Mouse (Mus musculus) regulatory T cell (primary cell): ENCODE results near the gene Coro1b.

Experiments used
- in situ Hi-C: fragments of 300-600 bp; cut with MboI, MseI; formaldehyde crosslinking; loops from one replicate; pipeline ENCODE4 v1.15.1; 2025; ENCODE audit warnings: high pct_unique_total_duplicates

Gene Coro1b

DNA sequence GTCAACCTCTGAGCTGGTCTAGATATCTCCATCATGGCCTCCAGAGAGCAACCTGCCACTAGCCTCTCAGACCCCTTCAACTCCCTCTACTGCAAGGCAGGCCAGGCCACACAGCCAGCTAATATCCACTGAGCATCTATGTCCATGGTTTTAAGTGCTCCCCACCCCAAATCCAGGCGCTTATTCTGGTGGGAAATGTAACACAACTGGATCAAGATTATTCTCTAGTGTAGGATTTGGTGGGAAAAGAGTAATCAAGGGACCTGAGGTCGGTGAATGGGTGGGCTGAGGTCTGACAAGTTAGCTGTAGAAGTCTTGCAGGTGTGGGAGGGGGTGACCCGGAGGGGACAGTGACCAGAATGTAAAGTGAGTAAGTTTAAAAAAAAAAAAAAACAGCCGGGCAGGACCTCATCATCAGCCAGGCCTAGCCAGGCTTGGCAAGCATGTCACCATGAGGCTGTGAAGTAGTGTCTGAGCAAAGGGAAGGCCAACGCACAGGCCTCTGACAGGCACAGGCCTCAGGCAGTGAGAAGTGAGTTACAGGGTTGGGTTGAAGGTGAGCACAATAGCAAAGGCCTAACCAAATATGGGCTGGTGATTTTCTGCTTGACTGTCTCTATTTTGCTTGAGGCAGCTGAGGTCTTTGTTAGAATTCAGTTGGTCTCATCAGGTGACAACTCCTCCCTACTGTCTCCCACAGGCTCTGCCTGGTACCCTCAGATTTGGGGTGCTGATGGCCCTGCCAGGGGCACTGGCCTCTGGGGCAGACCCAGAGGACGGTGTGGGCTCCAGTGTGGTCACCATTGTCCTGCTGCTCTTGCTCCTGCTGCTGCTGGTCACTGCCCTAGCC lies 7.0 kb downstream of the Coro1b start:
- in situ Hi-C loops, result no loop called here

DNA sequence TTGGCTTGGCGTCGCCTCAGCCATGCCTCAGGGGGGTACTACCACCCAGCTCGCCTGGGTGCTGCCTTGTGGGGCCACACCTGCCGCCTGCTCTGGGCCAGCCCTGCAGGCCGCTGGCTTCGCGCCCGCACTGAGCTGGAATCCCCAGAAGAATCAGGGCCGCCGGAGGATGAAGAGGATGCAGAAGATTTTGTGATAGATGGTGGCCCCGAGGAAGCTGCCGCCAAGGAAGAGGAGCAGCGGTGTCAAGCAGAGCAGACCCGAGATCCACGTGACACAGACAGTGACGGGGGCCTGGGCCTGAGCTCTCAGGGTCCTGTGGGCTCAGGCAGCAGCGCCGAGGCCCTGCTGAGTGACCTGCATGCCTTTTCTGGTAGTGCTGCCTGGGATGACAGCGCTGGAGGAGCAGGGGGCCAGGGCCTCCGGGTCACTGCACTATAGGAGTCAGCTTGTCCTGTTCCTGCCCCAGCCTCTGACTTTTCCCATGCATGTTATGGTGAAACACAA lies 7.7 kb downstream of the Coro1b start:
- in situ Hi-C loops, result no loop called here

DNA sequence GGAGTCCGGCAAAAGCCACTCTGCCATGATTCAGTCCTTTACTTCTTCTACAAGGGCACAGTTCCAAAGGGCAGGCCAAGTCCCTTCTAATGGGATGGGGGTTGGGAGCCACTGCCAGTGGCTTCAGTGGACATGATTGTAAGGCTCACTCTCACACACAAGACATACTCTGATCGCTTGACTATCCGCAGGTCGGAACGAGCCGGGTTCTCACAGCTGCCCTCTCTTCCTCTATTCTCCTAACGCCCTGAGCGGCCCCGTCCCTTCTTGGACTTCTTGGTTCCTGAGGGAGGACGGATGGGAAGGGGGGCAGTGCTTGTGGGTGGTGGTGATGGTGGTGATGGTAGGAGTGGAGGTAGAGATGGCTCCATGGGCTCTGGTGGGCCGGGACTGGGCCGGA lies 8.4 kb downstream of the Coro1b start:
- in situ Hi-C loops, result no loop called here

DNA sequence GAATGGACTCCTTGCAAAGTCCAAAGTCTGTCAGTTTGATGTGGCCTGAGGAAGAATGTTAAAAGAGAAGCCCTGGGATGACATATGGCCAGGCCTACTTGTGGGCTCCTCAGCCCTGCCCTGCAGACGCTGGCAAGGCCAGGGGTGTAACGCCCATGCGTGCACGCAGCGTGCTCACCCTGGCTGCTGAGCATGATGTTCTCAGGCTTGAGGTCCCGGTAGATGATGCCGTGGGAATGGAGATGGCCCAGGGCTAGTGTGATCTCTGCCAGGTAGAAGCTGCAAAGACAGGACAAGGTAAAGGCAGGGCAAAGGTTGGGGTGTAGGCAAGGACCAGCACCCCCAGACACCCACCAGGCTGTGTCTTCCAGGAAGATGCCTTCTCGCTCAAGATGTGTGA lies 10.6 kb downstream of the Coro1b start:
- in situ Hi-C loops, result no loop called here

DNA sequence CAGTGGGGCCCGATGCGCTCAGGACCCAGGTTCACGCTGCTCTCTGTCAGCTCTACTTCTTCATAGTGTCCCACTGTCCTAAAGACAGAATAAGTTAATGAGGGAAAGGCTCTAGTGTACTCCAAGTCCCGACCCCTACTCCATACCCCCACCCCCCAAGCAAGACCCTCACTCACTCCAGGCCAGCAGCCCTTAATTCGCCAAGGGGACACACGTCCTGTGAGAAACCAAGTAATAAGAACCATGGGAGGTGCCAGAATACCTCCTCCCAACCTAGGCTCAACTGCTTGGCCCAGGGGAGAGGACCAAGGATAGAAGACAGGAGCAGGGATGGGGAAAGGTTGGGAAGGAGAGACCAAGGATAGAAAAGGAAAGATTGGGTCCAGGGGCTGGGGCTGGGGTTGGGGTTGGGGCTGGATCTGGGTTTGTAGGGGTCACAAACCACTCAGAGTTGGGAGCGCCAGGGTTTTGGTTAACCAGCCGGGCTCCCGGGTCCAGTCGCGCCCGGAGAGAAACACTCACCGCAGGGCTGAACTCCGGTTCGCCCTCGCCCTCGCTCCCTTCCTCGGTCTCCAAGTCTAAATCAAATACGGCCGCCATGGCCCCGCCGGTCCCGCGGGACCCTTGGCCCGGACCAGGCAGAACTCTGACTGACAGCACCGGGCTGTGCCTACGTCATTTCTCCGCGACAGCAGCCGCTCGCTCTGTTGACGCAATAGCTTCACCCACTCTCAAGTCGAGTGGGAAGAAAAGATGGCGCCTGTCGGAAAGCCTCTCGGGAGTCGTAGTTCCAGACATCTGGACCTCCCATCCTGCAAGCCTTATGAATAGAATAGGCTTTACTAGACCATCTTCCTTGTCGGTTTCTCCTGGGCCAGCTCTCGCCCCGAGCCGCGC lies 14.5 kb downstream of the Coro1b start, which contains the start of gene Rps6kb2:
Gene Rps6kb2 (minus strand): TSS at position 709 of the 897 bp plus-strand sequence.
- in situ Hi-C loops, result no loop called here

- in situ Hi-C loops, result no loop called here
Measured at GRCm38 (mm10) chr19:4163543-4163887, 15.1 kb downstream of the Coro1b start.

DNA sequence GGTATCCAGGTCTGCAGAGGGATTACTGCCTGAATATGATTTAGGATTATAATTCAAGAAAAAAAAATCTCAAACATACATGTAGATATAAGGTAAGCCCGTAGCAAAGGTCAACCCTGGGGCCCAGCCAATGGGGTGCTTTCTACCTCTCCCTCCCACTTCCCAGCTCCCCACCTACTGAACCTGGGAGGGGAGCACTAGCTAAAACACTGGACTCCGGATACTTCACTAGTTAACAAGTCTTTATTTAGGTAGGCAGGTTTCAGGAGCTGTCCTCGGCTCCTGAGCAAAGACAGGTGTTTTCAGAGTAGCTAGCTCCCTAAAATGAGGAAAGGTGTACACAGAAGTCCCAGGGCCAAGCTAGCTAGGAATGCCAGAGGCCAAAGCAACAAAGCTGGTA lies 15.7 kb downstream of the Coro1b start:
- in situ Hi-C loops, result no loop called here

DNA sequence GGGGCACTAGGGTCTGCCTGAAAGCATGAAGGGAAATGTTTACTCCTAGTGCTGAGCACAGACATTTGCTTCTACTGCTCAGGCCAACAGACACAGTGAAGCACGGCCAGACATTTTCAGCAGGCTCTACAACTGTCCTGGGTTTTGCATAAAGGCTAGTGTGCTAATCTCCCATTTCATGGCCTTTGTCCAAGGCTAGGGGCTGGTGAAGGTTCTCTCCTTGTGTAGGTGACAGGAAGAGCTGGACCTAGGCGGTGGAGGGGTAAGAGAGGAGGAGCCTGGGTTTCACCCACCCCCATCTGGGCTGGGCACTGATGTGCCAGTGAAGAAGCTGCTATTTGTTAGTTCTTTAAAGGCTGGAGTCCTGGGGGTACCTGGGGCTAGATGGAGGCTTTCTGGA lies 16.3 kb downstream of the Coro1b start:
- in situ Hi-C loops, result no loop called here

GRCm38 (mm10) chr19:4166678-4167476 lies 18.5 kb downstream of the Coro1b start:
- in situ Hi-C loops, result no loop called here

GRCm38 (mm10) chr19:4169378-4169784 lies 21.0 kb downstream of the Coro1b start:
- in situ Hi-C loops, result no loop called here

DNA sequence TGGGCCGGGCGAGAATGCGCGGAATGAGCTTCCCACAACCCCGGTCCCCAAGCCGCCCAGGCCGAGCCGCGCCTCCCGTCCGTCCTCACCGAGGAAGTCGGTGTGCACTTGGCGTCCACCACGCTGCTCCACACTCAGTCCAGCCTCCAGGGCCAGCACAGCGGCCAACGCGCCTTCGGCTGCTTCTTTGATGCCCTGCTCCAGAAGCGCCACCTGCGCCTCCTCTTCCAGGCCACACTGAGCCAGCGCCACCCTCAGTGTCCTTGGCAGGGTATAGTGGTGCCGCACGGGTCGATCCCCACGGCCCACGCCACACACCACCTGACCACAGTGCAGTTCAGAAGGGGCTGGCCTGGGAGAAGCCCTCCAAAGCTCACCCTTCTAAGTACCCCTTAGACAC lies 21.4 kb downstream of the Coro1b start:
- in situ Hi-C loops, result loop anchor here (10.0 kb wide), 1 partner anchor 55 kb away; no protein-coding TSS in a partner anchor

- in situ Hi-C loops, result loop anchor here (10.0 kb wide), 1 partner anchor 56 kb away; no protein-coding TSS in a partner anchor
Measured at GRCm38 (mm10) chr19:4170723-4171392, 22.4 kb downstream of the Coro1b start.

DNA sequence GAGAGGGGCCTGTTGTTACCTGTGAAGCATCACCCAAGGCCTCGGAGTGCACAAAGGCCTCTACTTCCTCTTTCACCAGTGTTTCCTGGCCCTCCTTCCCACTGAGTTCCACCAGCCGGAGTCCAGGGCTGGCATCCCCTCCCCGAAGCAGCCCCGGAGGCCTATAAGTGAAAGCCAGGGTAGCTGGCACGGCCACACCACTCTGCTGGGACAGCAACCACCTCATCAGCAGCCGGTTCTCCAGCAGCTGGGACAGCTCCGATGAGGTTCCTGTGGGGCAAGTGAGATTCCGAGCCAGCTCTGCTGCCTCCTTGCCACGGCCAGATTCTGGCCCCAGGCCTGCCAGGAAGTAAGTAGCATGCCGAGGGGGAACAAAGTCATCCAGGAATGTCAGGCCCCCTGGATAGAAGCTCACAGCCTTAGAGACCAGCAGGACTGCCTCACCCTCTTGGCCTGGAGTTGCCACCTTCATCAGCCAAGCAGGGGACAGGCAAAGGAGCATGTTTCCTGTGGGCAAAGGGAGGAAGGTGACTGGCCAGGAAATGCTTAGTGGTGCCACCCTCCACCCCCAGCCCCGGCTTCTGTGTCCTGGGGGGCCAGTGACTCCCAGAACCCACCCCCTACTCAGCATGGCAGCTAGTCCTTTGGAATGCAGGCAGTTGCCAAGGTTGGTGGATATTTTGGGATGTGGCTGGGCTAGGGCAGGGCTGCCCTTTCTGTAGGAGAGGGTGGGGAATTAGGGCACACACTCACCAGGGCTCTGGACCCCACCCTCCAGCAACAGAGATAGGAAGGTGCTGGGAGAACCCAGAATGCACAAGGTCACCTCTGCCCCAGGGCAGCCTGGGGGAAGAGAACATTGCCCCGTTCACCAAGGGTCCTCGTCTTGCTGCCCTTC lies 23.2 kb downstream of the Coro1b start:
- in situ Hi-C loops, result loop anchor here (10.0 kb wide), 1 partner anchor 57 kb away; no protein-coding TSS in a partner anchor

GRCm38 (mm10) chr19:4172925-4173324 lies 24.5 kb downstream of the Coro1b start:
- in situ Hi-C loops, result loop anchor here (10.0 kb wide), 1 partner anchor 58 kb away; no protein-coding TSS in a partner anchor

DNA sequence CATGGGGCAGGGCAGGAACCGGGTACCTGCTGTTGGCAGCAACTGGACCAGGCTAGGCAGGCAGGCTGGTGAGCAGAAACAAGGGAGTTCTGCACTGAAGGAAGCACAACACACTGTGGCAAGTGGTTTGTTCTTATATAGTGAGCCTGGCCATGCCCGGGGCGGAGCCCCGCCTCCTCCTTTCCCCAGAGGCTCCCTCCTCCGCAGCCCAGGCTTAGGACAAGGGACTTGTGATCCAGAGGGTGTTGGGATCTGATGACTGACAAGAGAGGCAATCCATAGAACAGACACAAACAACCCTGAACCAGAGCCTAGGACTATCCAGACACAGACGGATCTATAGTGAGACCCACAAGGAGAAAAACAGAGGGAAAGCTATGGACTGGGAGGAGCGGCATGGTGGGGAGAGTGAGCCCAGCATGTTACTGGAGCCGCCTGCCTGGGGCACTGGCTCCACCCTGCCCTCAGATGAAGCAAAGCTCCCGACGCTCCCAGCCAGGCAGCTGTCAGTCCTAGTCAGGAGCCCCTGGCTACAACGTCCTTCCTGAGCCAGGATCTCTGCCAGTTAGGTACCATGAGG lies 27.0 kb downstream of the Coro1b start, which contains the start of gene Carns1:
Gene Carns1 (minus strand): TSS at position 112 of the 580 bp plus-strand sequence.
- in situ Hi-C loops, result loop anchor here (10.0 kb wide), 1 partner anchor 61 kb away; no protein-coding TSS in a partner anchor

DNA sequence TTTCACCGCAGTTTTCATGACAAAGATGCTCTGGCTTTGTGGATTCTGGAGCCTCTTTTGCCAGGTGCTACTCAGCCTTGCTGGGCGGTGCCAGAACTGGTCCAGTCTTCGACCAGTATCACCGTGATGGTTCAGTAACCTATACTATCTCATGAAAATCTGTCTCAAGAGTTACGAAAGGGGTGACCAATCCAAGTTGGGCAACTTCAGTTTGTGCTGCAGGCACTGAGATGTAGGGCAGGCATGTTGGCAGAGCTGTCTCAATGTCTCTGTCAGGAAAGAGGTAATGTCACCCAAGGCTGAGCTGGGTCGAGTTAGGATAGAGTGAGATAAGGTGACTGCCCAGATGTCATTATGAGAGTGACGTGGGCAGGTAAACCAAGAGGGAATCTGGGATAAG lies 32.0 kb downstream of the Coro1b start:
- in situ Hi-C loops, result no loop called here

DNA sequence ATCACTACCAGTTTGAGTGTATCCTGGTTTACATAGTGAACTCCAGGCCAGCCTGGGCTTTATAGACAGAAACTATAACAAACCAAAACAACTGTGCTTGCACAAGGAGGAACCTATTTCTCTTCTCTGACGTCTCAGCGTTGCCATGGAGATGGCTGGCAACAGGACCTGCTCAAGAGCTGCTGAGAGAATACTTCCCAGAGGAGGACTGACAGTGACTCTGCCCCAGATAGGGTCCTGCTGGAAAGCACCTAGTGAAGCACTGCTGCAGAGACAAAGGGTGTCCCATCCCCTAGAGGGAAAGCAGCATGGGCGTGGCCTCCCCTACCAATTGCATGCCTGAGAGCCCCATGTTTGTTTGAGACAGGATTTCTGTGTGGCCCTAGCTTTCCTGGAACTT lies 33.5 kb downstream of the Coro1b start:
- in situ Hi-C loops, result no loop called here

DNA sequence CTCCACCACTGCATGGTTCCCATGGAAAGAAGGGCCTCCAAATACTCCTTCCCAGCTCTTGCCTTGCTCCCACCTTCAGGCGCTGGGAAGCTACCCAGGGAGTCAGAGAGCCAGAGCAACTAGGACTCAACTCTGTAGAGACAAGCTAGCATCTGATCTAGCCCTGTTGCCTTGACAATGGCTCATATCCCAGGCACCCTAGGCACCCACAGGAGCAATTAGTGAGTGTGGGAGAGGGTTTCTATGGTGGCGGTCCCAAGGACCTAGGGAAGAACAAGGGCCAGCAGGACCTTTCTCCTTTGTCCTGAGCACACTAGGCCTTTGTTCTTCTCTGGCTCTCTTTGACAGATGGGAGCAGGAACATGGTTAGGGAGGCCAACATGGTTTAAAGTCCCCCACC lies 35.3 kb downstream of the Coro1b start:
- in situ Hi-C loops, result no loop called here
